Mouse (Mus musculus) c-Kit-negative CD71-positive TER-119-positive erythroid progenitor cells, embryonic 14.5 days (primary cell): ENCODE measurements around the gene Olfr370.
"Not testable (repeated sequence)": the region's sequence is repeated elsewhere in the genome, so short reads cannot be mapped to it uniquely, and the experiment has no call there.

Source experiments
- DNase-seq: peaks from one replicate; pipeline ENCODE4 v3.0.0-alpha.2; 2013; ENCODE audit warnings: low read depth, low spot score

The Olfr370 gene

DNA sequence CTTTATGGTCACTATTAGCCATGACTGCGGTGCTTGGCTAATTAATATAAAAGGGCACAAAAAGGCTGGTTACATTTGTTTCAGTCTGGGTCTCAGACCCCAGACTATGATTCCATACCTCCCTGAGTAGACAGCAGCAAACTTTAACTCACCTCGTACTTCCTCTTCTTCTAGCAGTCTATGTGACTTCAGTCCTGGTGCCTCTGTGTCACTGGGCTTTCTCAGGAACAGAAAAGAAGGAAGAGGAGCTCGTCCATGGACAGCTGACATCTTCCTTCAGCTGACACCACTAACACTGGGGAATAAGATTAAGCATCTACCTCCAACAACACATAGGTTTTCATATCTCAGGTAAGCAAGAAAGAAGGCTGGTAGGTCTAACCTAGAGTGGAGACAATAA is at the start of gene Olfr370:
Olfr370 (plus strand) TSS at position 45 of the 400 bp plus-strand sequence.
- DNase-seq, result no peak

DNA sequence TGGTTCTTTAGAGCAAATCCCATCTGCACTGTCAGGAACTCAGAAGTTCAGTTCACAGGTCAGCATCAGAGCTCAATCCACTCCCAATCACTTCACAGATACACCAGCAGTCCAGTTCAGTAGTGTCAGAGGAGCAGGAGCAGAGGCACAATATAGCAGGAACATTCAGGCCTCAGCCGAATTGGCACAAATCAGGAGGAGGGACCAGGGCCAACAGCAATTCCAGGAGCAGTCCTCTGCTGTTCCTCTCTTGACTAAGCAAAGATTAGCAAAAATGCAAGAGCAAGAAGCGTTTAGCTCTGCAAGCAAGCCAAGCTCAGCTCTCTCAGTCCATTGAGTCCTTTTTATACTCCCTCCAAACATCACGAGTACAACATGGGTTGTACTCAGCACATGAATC is 23.9 kb upstream of the Olfr370 start:
- DNase-seq, result no peak

GRCm38 (mm10) chr8:83520432-83520831 is 15.1 kb upstream of the Olfr370 start:
- DNase-seq, result no peak

DNA sequence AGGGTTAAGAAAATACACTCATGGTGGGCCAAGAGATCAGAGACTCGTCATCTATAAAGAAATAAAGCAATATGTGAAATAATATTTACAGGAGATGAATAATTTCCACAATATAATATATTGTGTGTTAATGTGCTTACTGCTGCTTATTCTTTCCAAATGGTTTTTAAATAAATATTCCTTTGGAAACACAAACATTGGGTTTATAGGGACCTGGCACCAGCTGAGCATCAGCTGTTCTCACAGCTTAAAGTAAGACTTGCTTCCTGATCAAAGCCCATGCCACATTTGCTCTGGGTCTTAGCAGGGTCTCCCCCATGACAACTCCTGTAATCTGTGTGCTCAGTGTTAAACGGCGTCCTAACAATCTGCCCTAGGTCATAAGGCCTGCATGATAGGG is 14.7 kb upstream of the Olfr370 start:
- not testable (repeated sequence) for DNase-seq

GRCm38 (mm10) chr8:83521310-83521709 is 14.3 kb upstream of the Olfr370 start:
- DNase-seq, result no peak

GRCm38 (mm10) chr8:83534802-83535201 is 778 bp upstream of the Olfr370 start:
- no peak for DNase-seq

- DNase-seq, result no peak
These were observed 27.1 kb downstream of the Olfr370 start for GRCm38 (mm10) chr8:83562669-83563068.

- DNase-seq, result no peak
These were observed 27.7 kb downstream of the Olfr370 start for GRCm38 (mm10) chr8:83563246-83563645.

DNA sequence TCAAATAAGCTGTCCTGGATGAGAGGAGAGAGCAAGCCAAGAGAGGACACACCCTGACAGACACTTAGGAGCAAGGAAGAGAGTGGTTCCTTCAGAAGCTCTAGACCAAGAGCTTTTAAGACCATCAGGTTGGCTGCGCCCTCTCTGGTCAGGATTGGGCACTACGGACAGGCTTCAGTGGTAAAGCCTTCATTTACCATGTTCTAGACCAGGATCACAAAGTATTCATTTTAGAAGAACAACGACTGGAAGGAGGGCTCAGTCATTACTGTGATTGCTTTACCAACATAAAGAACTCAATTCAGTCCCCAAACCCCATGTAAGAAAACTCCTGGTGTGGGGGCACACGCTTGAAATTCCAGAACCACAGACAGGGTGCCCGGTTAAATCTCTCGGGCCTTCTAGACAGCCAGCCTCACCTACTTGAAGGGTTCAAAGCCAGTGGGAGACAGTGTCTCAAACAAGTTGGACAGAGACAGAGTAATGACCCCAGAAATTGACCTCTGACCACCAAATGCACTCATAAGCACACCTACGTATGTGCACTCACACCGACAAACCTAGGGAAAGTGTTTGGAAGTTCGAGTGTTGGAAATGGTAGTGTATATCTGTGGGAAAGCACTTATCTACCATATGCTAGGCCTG is 30.3 kb downstream of the Olfr370 start:
- no peak for DNase-seq

DNA sequence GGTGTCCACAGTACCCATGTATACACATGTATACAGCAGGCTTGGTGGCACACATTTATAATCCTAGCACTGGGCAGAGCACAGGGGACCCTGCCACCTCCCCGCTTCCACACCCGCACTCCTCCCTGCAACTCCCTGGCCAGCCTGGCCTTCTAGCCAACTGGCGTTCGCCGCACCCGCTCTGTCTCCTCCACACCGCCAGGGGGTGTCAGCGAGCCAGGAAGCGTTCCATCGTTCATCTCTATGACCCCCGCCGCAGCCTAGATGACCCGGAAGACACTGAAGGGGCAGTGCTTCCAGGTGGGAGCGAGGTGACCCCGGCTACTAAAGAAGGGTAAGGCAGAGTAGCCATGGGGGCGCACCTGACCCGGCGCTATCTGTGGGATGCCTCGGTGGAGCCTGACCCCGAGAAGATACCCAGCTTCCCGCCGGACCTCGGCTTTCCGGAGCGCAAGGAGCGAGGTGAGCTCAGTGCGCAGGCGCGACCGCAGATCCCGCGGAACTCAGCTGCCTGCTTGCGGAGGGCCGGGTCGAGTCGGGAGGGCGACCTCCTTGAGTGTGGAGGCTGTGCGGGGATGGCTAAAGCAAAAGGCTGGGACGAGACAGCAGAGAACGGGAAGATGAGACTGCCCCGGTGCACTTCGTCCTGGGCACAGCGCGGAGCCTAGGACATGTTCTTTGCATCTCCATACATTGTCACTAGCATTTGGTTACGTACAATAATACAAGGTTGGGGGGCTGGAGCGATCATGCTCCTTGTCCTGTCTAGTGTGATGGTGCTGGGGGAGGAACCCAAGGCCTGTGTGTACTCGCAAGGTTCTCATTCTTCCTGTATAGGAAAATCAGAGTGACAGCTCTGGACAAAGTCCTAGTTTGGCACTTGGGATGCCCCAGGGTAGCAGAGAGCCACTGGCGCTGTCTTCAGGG is 31.2 kb downstream of the Olfr370 start, which contains the start of gene Ndufb7:
Ndufb7 (plus strand) TSS at position 203 of the 927 bp plus-strand sequence.
- DNase-seq, result peak; percentile 71

DNA sequence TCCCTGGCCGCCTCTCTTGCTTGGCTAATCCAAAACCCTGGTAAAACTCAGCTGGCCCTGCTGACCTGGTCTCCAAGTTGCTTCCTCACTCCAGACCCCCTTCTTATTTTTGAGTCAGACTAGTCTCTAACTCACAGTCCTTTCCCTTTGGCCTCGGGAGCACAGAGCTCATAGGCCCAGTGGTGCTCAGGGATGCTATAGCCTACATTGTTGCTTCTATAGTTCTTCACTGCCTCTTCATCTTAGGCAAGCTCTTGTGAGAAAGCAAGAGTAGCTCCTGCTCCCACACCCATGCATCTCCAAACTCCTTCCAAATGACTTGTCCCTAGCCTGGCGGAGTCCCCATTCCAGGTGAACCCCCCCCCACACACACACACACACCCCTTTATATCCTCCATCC is 32.1 kb downstream of the Olfr370 start:
- DNase-seq, result no peak

DNA sequence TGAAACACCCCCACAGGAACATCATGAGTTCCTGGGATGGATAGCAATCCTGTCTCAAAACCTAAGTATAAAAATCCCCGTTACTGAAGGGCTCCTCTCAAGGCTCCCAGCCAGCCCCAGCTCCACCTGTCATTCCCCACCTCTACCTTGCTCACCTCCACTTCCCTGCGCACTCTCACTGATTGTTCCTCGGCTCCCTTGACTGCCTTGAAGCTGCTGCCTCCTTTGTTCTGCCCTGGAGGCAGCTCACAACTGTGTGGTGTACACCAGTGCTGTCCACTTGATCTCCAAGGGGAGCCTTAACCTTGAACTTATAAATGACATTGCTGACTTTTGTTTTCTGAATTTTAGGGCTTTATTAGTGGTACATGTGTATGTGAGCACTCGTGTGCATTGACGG is 32.5 kb downstream of the Olfr370 start:
- DNase-seq, result no peak

GRCm38 (mm10) chr8:83568755-83569154 is 33.2 kb downstream of the Olfr370 start:
- DNase-seq, result no peak

DNA sequence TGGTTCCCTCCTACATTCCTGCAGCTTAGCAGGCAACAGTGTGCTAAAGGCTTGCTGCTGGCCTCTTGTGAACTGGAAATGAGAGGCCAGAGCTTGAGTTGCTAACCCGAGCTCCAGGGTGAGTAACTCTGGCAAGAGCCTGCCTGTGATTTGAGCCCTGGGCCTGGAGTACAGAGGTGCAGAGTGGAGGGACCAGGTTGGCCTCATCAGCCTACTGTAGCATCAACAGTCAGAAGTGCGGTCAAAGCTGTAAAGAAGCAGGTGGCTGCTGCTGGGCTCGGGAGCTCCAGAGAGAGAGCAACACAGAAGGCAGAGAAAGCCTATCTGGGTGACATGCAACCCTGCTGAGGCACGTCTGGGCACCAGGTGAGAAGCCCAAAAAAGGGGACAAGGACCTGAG is 33.6 kb downstream of the Olfr370 start:
- no peak for DNase-seq

- no peak for DNase-seq
These were observed 34.9 kb downstream of the Olfr370 start for GRCm38 (mm10) chr8:83570272-83571000.

- not testable (repeated sequence) for DNase-seq
These were observed 35.4 kb downstream of the Olfr370 start for GRCm38 (mm10) chr8:83571001-83571340.

DNA sequence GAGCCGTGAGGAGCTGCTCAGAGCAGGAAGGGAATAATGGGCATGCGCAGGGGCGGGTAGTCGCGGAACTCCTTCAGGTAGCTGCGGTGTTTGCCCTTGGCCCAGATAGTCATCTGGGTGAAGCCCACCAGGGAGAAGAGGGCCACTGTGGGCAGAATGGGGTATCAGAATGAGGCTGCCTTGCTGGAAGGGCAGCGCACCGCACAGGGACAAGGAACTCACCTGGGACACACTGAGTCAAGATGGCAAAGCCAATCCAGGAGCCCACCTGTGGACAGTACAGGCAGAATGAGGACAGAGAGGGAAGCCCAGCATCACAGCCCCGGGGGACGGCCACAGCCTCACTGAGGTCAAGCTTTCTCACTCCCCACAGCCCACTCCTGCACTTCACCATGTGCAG is 36.2 kb downstream of the Olfr370 start:
- DNase-seq, result no peak

GRCm38 (mm10) chr8:83572246-83572812 is 36.7 kb downstream of the Olfr370 start:
- DNase-seq, result no peak

DNA sequence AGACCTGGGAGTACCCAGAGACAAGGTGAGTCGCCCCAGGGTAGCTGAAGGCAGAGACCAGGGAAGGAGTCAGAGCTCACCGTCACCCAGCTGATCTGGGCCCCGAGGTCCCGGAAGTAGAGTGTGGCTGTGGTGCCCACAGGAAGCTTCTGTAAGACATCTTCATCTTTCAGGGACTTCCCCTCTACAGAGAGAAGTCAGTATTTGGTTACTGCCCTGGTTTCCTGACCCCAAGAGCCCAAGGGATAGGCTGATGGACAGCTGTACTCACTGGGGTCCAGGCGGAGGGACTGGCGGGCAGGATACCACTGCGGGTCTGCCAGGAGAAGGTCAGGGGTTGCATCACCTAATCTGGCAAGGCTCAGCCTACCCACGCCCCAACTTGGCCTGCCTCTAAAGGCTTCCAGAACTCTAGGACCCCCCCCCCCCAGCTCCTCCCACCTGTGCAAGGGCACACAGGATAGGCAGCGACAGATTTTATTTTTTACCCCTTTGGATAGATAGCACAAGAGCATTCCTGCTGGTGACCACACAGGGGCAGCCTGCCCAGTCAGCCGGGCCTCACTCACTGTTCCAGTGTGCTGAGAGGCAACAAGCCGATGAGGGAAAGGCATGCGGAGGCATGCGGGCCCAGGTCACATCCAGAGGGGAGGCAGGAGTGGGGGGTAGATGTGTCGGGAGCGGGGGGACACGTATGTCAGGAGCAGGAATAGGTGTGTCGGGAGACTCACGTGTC is 37.7 kb downstream of the Olfr370 start:
- DNase-seq, result no peak

- DNase-seq, result no peak
These were observed 39.2 kb downstream of the Olfr370 start for GRCm38 (mm10) chr8:83574631-83575315.
